Mouse (Mus musculus) hindbrain, embryonic 11.5 days (tissue): ENCODE data around the gene Epb41l5. TPM values are rescaled to one million over a fixed set of nuclear protein-coding genes. Genes with fewer than 3 reads are reported as not detected.

Source experiments
- ATAC-seq: fragments of 200-750 bp; cut with Nextera tagmentation; 2 replicates; pipeline ENCODE4 v1.8.0; 2017; ENCODE audit warnings: mild to moderate bottlenecking, moderate TSS enrichment, moderate library complexity; ENCODE audit not compliant: low FRiP score
- DNase-seq: peaks from one replicate; pipeline ENCODE4 v3.0.0-alpha.2; 2015; ENCODE audit warnings: low spot score
- H3K27ac ChIP-seq: fragments of 300-500 bp; sonication (generic); 2 replicates; pipeline ENCODE4 v1.5.1; 2014; ENCODE audit warnings: mild to moderate bottlenecking, low read depth, low read length
- H3K27me3 ChIP-seq: fragments of 300-500 bp; sonication (generic); 2 replicates; pipeline ENCODE4 v1.6.1; 2014; ENCODE audit warnings: mild to moderate bottlenecking, low read length, moderate library complexity, mixed read lengths; ENCODE audit not compliant: control insufficient read depth, insufficient read depth
- H3K36me3 ChIP-seq: fragments of 300-500 bp; sonication (generic); 2 replicates; pipeline ENCODE4 v1.6.1; 2014; ENCODE audit warnings: mild to moderate bottlenecking, low read length, moderate library complexity, mixed read lengths; ENCODE audit not compliant: control insufficient read depth, insufficient read depth
- H3K4me1 ChIP-seq: fragments of 300-500 bp; sonication (generic); replicated peaks from 2 replicates; pipeline ENCODE4 v1.6.1; 2014; ENCODE audit warnings: low read length, mixed read lengths; ENCODE audit not compliant: control insufficient read depth, insufficient read depth
- H3K4me2 ChIP-seq: fragments of 300-500 bp; sonication (generic); replicated peaks from 2 replicates; pipeline ENCODE4 v1.6.1; 2014; ENCODE audit warnings: mild to moderate bottlenecking, low read depth, low read length
- H3K4me3 ChIP-seq: fragments of 300-500 bp; sonication (generic); 2 replicates; pipeline ENCODE4 v1.5.1; 2014; ENCODE audit warnings: low read depth, low read length
- H3K9ac ChIP-seq: fragments of 300-500 bp; sonication (generic); 2 replicates; pipeline ENCODE4 v1.6.1; 2014; ENCODE audit warnings: low read depth, low read length
- H3K9me3 ChIP-seq: fragments of 300-500 bp; sonication (generic); 2 replicates; pipeline ENCODE4 v1.6.1; 2016; ENCODE audit warnings: low read length; ENCODE audit not compliant: control insufficient read depth
- WGBS: fragments of 180-500 bp; shearing (Covaris S2); extraction: QIAGEN DNeasy Blood & Tissue Kit; methylation state at CpG from one replicate; pipeline ENCODE4 v1.1.7; 2014; 5-methylcytosine and 5-hydroxymethylcytosine counted together
- polyA plus RNA-seq: library from polyadenylated mRNA; unstranded; fragments of >200 nt; fragmentation: Nextera tagmentation; extraction: Ambion mirVana; gene quantifications from 2 replicates; pipeline ENCODE4 v1.2.1, GENCODE M21; 2014

Gene Epb41l5
- polyA plus RNA-seq, 1 experiment from 2014 or later: 37.9 TPM

DNA sequence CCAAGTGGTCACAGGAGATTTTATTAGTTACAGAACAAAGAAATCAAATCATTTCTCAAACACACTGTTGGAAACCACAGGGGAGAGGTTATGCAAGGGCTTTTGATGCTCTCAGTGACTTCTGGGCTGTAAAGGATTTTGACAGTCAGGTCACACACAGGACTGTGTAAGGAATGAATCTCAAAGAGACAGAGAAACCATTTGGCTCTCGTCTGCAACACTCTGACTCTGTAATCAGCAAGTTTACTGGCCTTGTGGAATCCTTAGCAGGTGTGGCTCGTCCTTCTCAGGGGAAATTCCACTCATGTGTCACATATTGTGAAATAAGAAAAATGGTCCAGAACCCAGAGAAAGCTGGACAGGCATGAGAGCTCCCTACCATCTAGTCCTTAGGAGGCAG lies 127.8 kb downstream of the Epb41l5 start:
- ATAC-seq (no peak), DNase-seq (no peak)
- no peak overlapping the region for H3K4me3 ChIP-seq
- H3K36me3 ChIP-seq: no peaks in the 10 kb centered on the region
- no peaks in the 10 kb centered on the region for H3K9me3 ChIP-seq
- H3K4me2 ChIP-seq: no peak overlapping the region
- H3K27me3 ChIP-seq: no peaks in the 10 kb centered on the region
- no peak overlapping the region for H3K9ac ChIP-seq
- H3K4me1 ChIP-seq: no peaks in the 10 kb centered on the region; the same call in 1 of the 2 replicates
- 60% methylated on average over 2 of the region's 2 CpGs for WGBS
- no peak overlapping the region for H3K27ac ChIP-seq

GRCm38 (mm10) chr1:119519286-119519685 lies 129.5 kb downstream of the Epb41l5 start:
- DNase-seq: no peak

GRCm38 (mm10) chr1:119518786-119519185 lies 130.0 kb downstream of the Epb41l5 start:
- Histone ChIP-seq H3K36me3 (no peaks in the 10 kb centered on the region), H3K27ac (no peak overlapping the region), H3K9me3 (no peaks in the 10 kb centered on the region), H3K4me2 (no peak overlapping the region), H3K4me3 (no peak overlapping the region), H3K27me3 (no peaks in the 10 kb centered on the region), H3K4me1 (no peaks in the 10 kb centered on the region), H3K9ac (no peak overlapping the region)
- ATAC-seq: no peak
- no peak for DNase-seq

More at GRCm38 (mm10) chr1:119519286-119519685, 129.5 kb downstream of the Epb41l5 start:
- Histone ChIP-seq H3K4me3 (no peak overlapping the region), H3K27me3 (no peaks in the 10 kb centered on the region), H3K4me1 (no peaks in the 10 kb centered on the region), H3K4me2 (no peak overlapping the region), H3K27ac (no peak overlapping the region), H3K36me3 (no peaks in the 10 kb centered on the region), H3K9me3 (no peaks in the 10 kb centered on the region), H3K9ac (no peak overlapping the region)
- WGBS: 90% methylated on average over 6 of the region's 6 CpGs
- no peak for ATAC-seq

- 87% methylated on average over 7 of the region's 7 CpGs for WGBS
- Histone ChIP-seq H3K4me3 (no peak overlapping the region), H3K9ac (no peak overlapping the region), H3K4me1 (no peaks in the 10 kb centered on the region), H3K36me3 (no peaks in the 10 kb centered on the region), H3K27me3 (no peaks in the 10 kb centered on the region), H3K9me3 (no peaks in the 10 kb centered on the region), H3K4me2 (no peak overlapping the region), H3K27ac (no peak overlapping the region)
- no peak for ATAC-seq
- DNase-seq: no peak
These were observed 130.7 kb downstream of the Epb41l5 start for GRCm38 (mm10) chr1:119518060-119518459.

- Histone ChIP-seq H3K27me3 (no peaks in the 10 kb centered on the region), H3K36me3 (no peaks in the 10 kb centered on the region), H3K9ac (no peak overlapping the region), H3K27ac (no peak overlapping the region), H3K9me3 (no peaks in the 10 kb centered on the region), H3K4me2 (no peak overlapping the region), H3K4me1 (no peaks in the 10 kb centered on the region), H3K4me3 (no peak overlapping the region)
- ATAC-seq (no peak), DNase-seq (no peak)
- WGBS: 60% methylated on average over 8 of the region's 8 CpGs
These were observed 137.9 kb downstream of the Epb41l5 start for GRCm38 (mm10) chr1:119510857-119511256.

GRCm38 (mm10) chr1:119510409-119510808 lies 138.4 kb downstream of the Epb41l5 start:
- Histone ChIP-seq H3K36me3 (no peaks in the 10 kb centered on the region), H3K4me3 (no peak overlapping the region), H3K9ac (no peak overlapping the region), H3K27me3 (no peaks in the 10 kb centered on the region; the same call in 1 of the 2 replicates), H3K4me2 (no peak overlapping the region), H3K9me3 (no peaks in the 10 kb centered on the region), H3K27ac (no peak overlapping the region), H3K4me1 (no peaks in the 10 kb centered on the region)
- WGBS: 75% methylated on average over 9 of the region's 9 CpGs
- ATAC-seq: no peak
- no peak for DNase-seq

GRCm38 (mm10) chr1:119509474-119509873 lies 139.3 kb downstream of the Epb41l5 start:
- Histone ChIP-seq H3K9me3 (no peaks in the 10 kb centered on the region), H3K9ac (no peak overlapping the region), H3K4me2 (no peak overlapping the region), H3K27ac (no peak overlapping the region), H3K27me3 (no peaks in the 10 kb centered on the region; the same call in 1 of the 2 replicates), H3K36me3 (no peaks in the 10 kb centered on the region), H3K4me1 (no peaks in the 10 kb centered on the region), H3K4me3 (no peak overlapping the region)
- DNase-seq (no peak), ATAC-seq (no peak)
- WGBS: 82% methylated on average over 7 of the region's 7 CpGs

GRCm38 (mm10) chr1:119508548-119508947 lies 140.3 kb downstream of the Epb41l5 start:
- DNase-seq: no peak
- no peak for ATAC-seq
- no peak overlapping the region for H3K4me2 ChIP-seq
- H3K9ac ChIP-seq: no peak overlapping the region
- H3K4me3 ChIP-seq: no peak overlapping the region
- 62% methylated on average over 4 of the region's 4 CpGs for whole genome bisulfite sequencing
- 0 out of 2 replicates have a peak, but pooled peaks cover 2% of the 10 kb centered on the region for H3K4me1 ChIP-seq
- no peaks in the 10 kb centered on the region for H3K36me3 ChIP-seq
- no peaks in the 10 kb centered on the region; the same call in 1 of the 2 replicates for H3K27me3 ChIP-seq
- H3K9me3 ChIP-seq: no peaks in the 10 kb centered on the region
- no peak overlapping the region for H3K27ac ChIP-seq

- WGBS: 93% methylated on average over 3 of the region's 3 CpGs
- ATAC-seq: no peak
These were observed 142.8 kb downstream of the Epb41l5 start for GRCm38 (mm10) chr1:119505951-119506350.

More at GRCm38 (mm10) chr1:119505951-119506350, 142.8 kb downstream of the Epb41l5 start:
- no peaks in the 10 kb centered on the region; the same call in 1 of the 2 replicates for H3K27me3 ChIP-seq
- no peaks in the 10 kb centered on the region for H3K36me3 ChIP-seq
- H3K4me3 ChIP-seq: no peak overlapping the region
- no peak overlapping the region for H3K27ac ChIP-seq
- no peak overlapping the region for H3K9ac ChIP-seq
- H3K9me3 ChIP-seq: no peaks in the 10 kb centered on the region
- H3K4me2 ChIP-seq: no peak overlapping the region
- H3K4me1 ChIP-seq: 0 out of 2 replicates have a peak, but pooled peaks cover 5% of the 10 kb centered on the region
- no peak for DNase-seq
